Mouse (Mus musculus) R1 (cell line): ENCODE data around the gene Nfyb.
A peak's percentile ranks its signal among the peaks of the same experiment; 100 is the strongest.

Source experiments
- DNase-seq: peaks from one replicate; pipeline ENCODE4 v3.0.0-alpha.2; 2018; ENCODE audit warnings: low read depth, low spot score

Gene Nfyb

GRCm38 (mm10) chr10:82779831-82780230, 15.9 kb upstream of the Nfyb start:
- no peak for DNase-seq

- DNase-seq = peak; percentile 90
These were observed 15.0 kb upstream of the Nfyb start for GRCm38 (mm10) chr10:82778791-82779549.

GRCm38 (mm10) chr10:82777886-82778285, 13.9 kb upstream of the Nfyb start:
- peak; percentile 80 for DNase-seq

- DNase-seq = no peak
These were observed 13.1 kb upstream of the Nfyb start for GRCm38 (mm10) chr10:82777075-82777474.

- DNase-seq = no peak
These were observed 10.9 kb upstream of the Nfyb start for GRCm38 (mm10) chr10:82774841-82775240.

- no peak for DNase-seq
These were observed 7.7 kb upstream of the Nfyb start for GRCm38 (mm10) chr10:82771595-82772170.

- no peak for DNase-seq
These were observed 6.8 kb upstream of the Nfyb start for GRCm38 (mm10) chr10:82770713-82771112.

GRCm38 (mm10) chr10:82768901-82769300, 5.0 kb upstream of the Nfyb start:
- DNase-seq = peak; percentile 99

- DNase-seq = peak; percentile 44
These were observed 925 bp downstream of the Nfyb start for GRCm38 (mm10) chr10:82762756-82763681.

GRCm38 (mm10) chr10:82761037-82761811, 2.7 kb downstream of the Nfyb start:
- no peak for DNase-seq

GRCm38 (mm10) chr10:82759706-82760105, 4.2 kb downstream of the Nfyb start:
- DNase-seq = no peak

- no peak for DNase-seq
These were observed 5.1 kb downstream of the Nfyb start for GRCm38 (mm10) chr10:82758878-82759277.

GRCm38 (mm10) chr10:82758368-82758767, 5.6 kb downstream of the Nfyb start:
- no peak for DNase-seq

GRCm38 (mm10) chr10:82757341-82757740, 6.6 kb downstream of the Nfyb start:
- DNase-seq = peak; percentile 48

- DNase-seq = peak; percentile 76
These were observed 7.5 kb downstream of the Nfyb start for GRCm38 (mm10) chr10:82756466-82756865.

- no peak for DNase-seq
These were observed 8.6 kb downstream of the Nfyb start for GRCm38 (mm10) chr10:82755213-82755890.

- DNase-seq = no peak
These were observed 9.3 kb downstream of the Nfyb start for GRCm38 (mm10) chr10:82754642-82755041.

GRCm38 (mm10) chr10:82752921-82753320, 11.0 kb downstream of the Nfyb start:
- no peak for DNase-seq

GRCm38 (mm10) chr10:82750778-82751177, 13.2 kb downstream of the Nfyb start:
- no peak for DNase-seq

GRCm38 (mm10) chr10:82746988-82747850, 16.7 kb downstream of the Nfyb start:
- DNase-seq = peak; percentile 75
